Mouse (Mus musculus) embryo, embryonic 9.5 days (tissue): Measurements from ENCODE around the gene Ogfr.
A peak's percentile ranks its signal among the peaks of the same experiment; 100 is the strongest.

ENCODE experiments used
- DNase-seq: peaks from one replicate; pipeline ENCODE4 v3.0.0-alpha.2; 2017; ENCODE audit errors: extremely low spot score

Ogfr gene

DNA sequence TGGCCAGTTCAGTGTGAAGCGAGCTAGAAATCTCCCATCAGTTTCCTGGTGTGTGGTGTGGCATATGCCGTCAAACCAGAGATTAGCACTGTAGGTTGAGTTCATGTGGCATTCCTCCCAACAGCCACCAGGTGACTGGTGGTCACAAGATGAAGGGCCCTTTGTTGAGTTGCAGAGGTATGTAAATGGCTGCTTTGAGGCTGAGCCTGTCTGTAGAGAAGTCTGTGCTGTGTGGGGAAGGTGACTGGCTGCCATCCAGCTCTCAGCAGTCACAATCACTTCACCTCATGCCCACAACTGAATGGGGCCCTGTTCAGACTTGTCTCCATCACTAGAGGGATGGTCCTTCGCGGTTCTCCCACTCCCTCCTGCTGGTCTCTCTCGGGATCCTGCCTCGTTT is 15.7 kb downstream of the Ogfr start:
- no peak for DNase-seq

DNA sequence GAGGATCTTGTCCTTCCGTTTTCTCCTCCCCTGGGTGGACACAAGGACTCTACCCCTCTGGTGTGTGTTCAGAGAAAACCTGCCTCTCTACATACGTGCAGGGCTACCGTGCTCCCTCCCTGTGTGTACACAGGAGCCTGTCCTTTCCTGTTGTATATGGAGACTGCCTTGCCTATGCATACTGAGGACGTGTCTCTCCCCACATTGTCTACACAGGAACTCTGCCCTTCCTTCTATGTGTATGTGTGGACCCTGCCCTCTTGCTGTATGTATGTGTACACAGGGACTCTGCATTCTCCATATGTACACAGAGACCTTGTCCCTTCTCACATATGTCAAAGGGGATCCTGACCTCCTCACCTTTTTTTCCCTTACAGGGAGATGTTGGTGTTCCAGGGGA is 21.2 kb downstream of the Ogfr start:
- DNase-seq: no peak

GRCm38 (mm10) chr2:180611882-180612281 is 22.8 kb downstream of the Ogfr start:
- no peak for DNase-seq

DNA sequence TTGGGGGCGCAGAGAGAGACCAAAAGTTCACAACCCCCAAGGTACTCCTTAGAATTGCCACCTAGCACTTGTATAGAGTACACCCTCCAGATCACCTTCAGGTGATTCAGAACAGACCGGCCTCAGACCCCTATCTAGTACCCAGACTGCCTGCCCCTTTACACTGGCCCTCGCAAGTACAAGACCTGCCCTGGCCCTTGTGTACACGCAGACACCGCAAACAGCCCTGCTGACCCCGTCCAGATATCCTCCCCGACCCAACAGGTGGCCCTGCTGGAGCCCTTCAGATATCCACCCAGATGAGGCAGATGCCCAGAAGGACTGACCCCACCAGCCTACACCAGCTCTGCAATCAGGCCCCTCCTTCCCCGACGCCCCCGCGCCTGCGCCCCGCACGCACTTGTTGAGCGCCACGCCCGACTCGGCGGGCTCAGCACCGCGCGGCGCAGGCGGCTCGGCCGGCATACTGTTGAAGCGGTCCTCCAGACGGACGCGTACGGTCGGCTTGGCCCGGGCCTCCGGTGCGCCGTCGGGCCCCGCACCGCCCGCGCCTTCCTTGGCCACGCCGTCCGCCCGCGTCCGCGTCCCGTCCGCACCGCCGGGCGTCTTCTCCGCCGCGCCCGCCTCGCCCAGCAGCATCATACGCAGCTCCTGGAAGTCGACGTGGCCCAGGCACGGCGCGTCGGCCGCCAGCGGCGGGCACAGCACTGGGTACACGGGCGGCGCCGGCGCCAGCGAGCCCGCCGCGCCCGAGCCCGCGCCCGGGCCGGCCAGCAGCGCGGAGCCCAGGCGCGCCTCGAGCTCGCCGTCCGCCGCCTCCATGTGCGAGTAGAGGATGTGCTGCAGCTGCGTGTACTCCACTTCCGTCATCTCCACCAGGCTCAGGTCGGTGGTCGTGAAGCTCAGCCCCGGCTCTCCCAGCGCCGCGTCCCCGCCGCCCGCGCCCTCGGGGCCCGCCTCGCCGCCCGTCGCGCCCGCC is 52.8 kb downstream of the Ogfr start:
- peak; percentile 22 for DNase-seq

- peak; percentile 18 for DNase-seq
These were observed 53.7 kb downstream of the Ogfr start, which contains the start of gene Tcfl5 for GRCm38 (mm10) chr2:180642555-180643260. Gene Tcfl5, minus strand, starts transcription at chr2:180642708.

DNA sequence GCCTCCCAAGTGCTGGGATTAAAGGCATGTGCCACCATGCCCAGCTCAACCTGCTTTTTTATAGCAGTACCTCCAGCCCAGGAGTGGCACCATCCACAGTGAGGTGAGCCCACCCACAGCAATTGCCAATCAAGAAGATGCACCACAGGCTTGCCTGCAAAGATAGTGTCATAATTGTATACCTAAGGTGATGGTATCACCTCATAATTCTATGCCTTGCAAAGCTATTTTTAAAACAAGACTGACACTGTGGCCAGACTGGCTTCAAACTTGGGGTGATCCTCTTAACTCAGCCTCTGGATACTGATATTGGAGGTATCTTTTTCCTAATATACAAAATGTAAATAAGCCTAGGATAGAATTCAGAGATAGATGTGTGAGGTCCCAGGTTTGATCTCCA is 54.6 kb downstream of the Ogfr start:
- no peak for DNase-seq
